ENCODE assay signal across 18 mouse cellular contexts in genomic region chr2:71697408-71698336, GRCm38 (mm10). TPM values are rescaled to one million over a fixed set of nuclear protein-coding genes. Genes with fewer than 3 reads are reported as not detected.
DNase-seq lines count a peak whose midpoint lies in the region; ATAC-seq and TF ChIP-seq lines count a peak whose summit lies in the region.
"Had no signal": no experiment of that assay in that cellular context is flagged by ENCODE, and none has a peak within 500 bp of the region (broad histone marks: within the 10 kb centered on the region; RNA-seq: fewer than 3 reads in every experiment).

No protein-coding gene starts in this region.

- no peaks in the 10 kb centered on the region for H3K27me3 ChIP-seq in liver, adult 2 months (ENCODE audit: control insufficient read depth, insufficient read depth, low read length)
- no peaks in the 10 kb centered on the region for H3K27me3 ChIP-seq in stomach, embryonic 16.5 days (ENCODE audit: control insufficient read depth, insufficient read depth, low read length)
- no peaks in the 10 kb centered on the region for H3K27me3 ChIP-seq in midbrain, embryonic 16.5 days (ENCODE audit: control insufficient read depth, insufficient read depth, low read depth, low read length)
- H3K27me3 ChIP-seq: forebrain, embryonic 15.5 days; heart, embryonic 12.5 days; midbrain, embryonic 13.5 days had no signal

- no peak for TF ChIP-seq CTCF in liver, adult 2 months (IDR thresholded peaks at IDR 0.05; ENCODE audit: low read depth, low read length)

- H3K79me2 ChIP-seq in liver, adult 2 months (ENCODE audit: control insufficient read depth, insufficient read depth, low read length): no peaks in the 10 kb centered on the region

- no peaks in the 10 kb centered on the region for H3K4me1 ChIP-seq in liver, adult 2 months (ENCODE audit: control insufficient read depth, insufficient read depth, low read length)
- 0 out of 2 replicates have a peak, but pooled peaks cover 4% of the 10 kb centered on the region for H3K4me1 ChIP-seq in stomach, embryonic 16.5 days (ENCODE audit: control insufficient read depth, insufficient read depth, low read length)
- peaks cover 3% of the 10 kb centered on the region; the same call in 1 of the 2 replicates for H3K4me1 ChIP-seq in midbrain, embryonic 16.5 days (ENCODE audit: control insufficient read depth, insufficient read depth, low read length)
- H3K4me1 ChIP-seq: forebrain, embryonic 15.5 days had no signal

- no peak for TF ChIP-seq POLR2A in liver, adult 2 months (IDR thresholded peaks at IDR 0.05; ENCODE audit: extremely low read depth, insufficient read depth, low read length)

- no peak overlapping the region for H3K4me3 ChIP-seq in liver, adult 2 months (ENCODE audit: insufficient read depth, low read depth, low read length)
- no peak overlapping the region for H3K4me3 ChIP-seq in stomach, embryonic 16.5 days (replicated peaks; ENCODE audit: low read length)
- no peak overlapping the region for H3K4me3 ChIP-seq in midbrain, embryonic 16.5 days (ENCODE audit: low read depth, low read length)
- H3K4me3 ChIP-seq: erythroblast, embryonic 14.5 days; forebrain, embryonic 15.5 days; heart, embryonic 12.5 days; midbrain, embryonic 13.5 days had no signal

- no peaks in the 10 kb centered on the region for H3K9me3 ChIP-seq in stomach, embryonic 16.5 days (replicated peaks; ENCODE audit: control insufficient read depth, low read length)
- H3K9me3 ChIP-seq in midbrain, embryonic 16.5 days (replicated peaks; ENCODE audit: control insufficient read depth, low read length, poor library complexity, severe bottlenecking): no peaks in the 10 kb centered on the region
- H3K9me3 ChIP-seq: forebrain, embryonic 15.5 days; G1E; heart, embryonic 12.5 days; midbrain, embryonic 13.5 days had no signal

- WGBS in liver, adult 2 months: 42% methylated on average over 8 of the region's 8 CpGs
- WGBS in stomach, embryonic 16.5 days: 36% methylated on average over 8 of the region's 8 CpGs
- WGBS in midbrain, embryonic 16.5 days: 82% methylated on average over 8 of the region's 8 CpGs

- H3K4me2 ChIP-seq in stomach, embryonic 16.5 days (ENCODE audit: low read depth, low read length): no peak overlapping the region
- H3K4me2 ChIP-seq in midbrain, embryonic 16.5 days (ENCODE audit: low read length): no peak overlapping the region
- H3K4me2 ChIP-seq: forebrain, embryonic 15.5 days; heart, embryonic 12.5 days; liver, embryonic 11.5 days; midbrain, embryonic 13.5 days had no signal

- ATAC-seq in stomach, embryonic 16.5 days (ENCODE audit: insufficient read depth, low FRiP score): 0 out of 2 replicates have a peak, but pooled peaks have one; percentile 35
- no peak for ATAC-seq in granulocyte monocyte progenitor cell, adult 5-6 weeks (replicated peaks; ENCODE audit: poor library complexity, severe bottlenecking)
- no peak for ATAC-seq in midbrain, embryonic 16.5 days
- ATAC-seq: forebrain, embryonic 15.5 days; midbrain, embryonic 13.5 days had no signal

- no peak overlapping the region for H3K9ac ChIP-seq in liver, adult 2 months (ENCODE audit: low read depth, low read length)
- no peak overlapping the region for H3K9ac ChIP-seq in stomach, embryonic 16.5 days (ENCODE audit: low read length)
- no peak overlapping the region for H3K9ac ChIP-seq in midbrain, embryonic 16.5 days (ENCODE audit: low read depth, low read length)
- H3K9ac ChIP-seq: forebrain, embryonic 15.5 days; heart, embryonic 12.5 days; midbrain, embryonic 13.5 days had no signal

- peak; percentile 14 for DNase-seq in liver, adult 2 months (ENCODE audit: extremely low read depth, low read depth, low spot score)
- no peak for DNase-seq in liver
- peak; percentile 75 for DNase-seq in adrenal gland, adult 8-10 months
- peak; percentile 39 for DNase-seq in brain, adult 2 months (ENCODE audit: low read depth, low spot score)
- DNase-seq: cerebellum, adult 2 months; heart, postnatal 4 days; lung, adult 2 months; right cerebral cortex, adult 18-20 months; thymus, postnatal 36 days had no signal

- no peaks in the 10 kb centered on the region for H3K36me3 ChIP-seq in liver, adult 2 months (ENCODE audit: control insufficient read depth, insufficient read depth, low read length)
- H3K36me3 ChIP-seq in stomach, embryonic 16.5 days (ENCODE audit: control insufficient read depth, insufficient read depth, low read length): no peaks in the 10 kb centered on the region
- no peaks in the 10 kb centered on the region for H3K36me3 ChIP-seq in midbrain, embryonic 16.5 days (ENCODE audit: control insufficient read depth, insufficient read depth, low read length)
- H3K36me3 ChIP-seq: forebrain, embryonic 15.5 days; G1E; heart, embryonic 12.5 days; midbrain, embryonic 13.5 days had no signal

- no peak overlapping the region for H3K27ac ChIP-seq in liver, adult 2 months (replicated peaks; ENCODE audit: insufficient read depth, low read depth, low read length)
- H3K27ac ChIP-seq in stomach, embryonic 16.5 days (ENCODE audit: low read length): no peak overlapping the region
- H3K27ac ChIP-seq in midbrain, embryonic 16.5 days (ENCODE audit: low read length): no peak overlapping the region
- H3K27ac ChIP-seq: forebrain, embryonic 15.5 days; midbrain, embryonic 13.5 days had no signal

RNA-seq across cellular contexts. Expression of gene Itga6, which starts 47.7 kb away (rescaled TPM):
- total RNA-seq in liver, adult 2 months (2014; rRNA removed): 5.1 and 6.1 TPM in 2 replicates
- 2.2 and 2.4 TPM in 2 replicates for polyA plus RNA-seq in liver, adult 2 months (2012; rRNA removed)
- 100 to 1,000 TPM; 103 to 167 (median 141) TPM for total RNA-seq in adrenal gland, adult 8-10 months (2022)
- polyA plus RNA-seq in stomach, embryonic 16.5 days (2015; fragmentation: Nextera tagmentation; extraction: Ambion mirVana): 40.7 and 47.1 TPM in 2 replicates
- 32.9 and 48.6 TPM in 2 replicates for total RNA-seq in granulocyte monocyte progenitor cell, adult 5-6 weeks (2014; fragmentation: Nextera tagmentation)
- total RNA-seq in granulocyte monocyte progenitor cell, adult 5-6 weeks (2017): 46.9 and 59.7 TPM in 2 replicates
- polyA plus RNA-seq in midbrain, embryonic 16.5 days (2015; fragmentation: Nextera tagmentation; extraction: Ambion mirVana): 17.7 and 23.7 TPM in 2 replicates
